Mouse (Mus musculus) liver, embryonic 14.5 days (tissue): Measurements from ENCODE around the gene Nubpl.

Experiments used
- CTCF ChIP-seq: IDR thresholded peaks from 2 replicates; pipeline ENCODE4 v1.5.1; 2016; ENCODE audit warnings: antibody characterized with exemption, low read depth, control low read depth
- EP300 ChIP-seq: IDR thresholded peaks from 2 replicates; pipeline ENCODE4 v1.6.1; 2016; ENCODE audit warnings: antibody characterized with exemption, low read depth

- TF ChIP-seq EP300 (no peak), CTCF (no peak)
Observed at GRCm38 (mm10) chr12:52120276-52120675, 22.7 kb downstream of the Nubpl start.
